Mouse (Mus musculus): Measurements from ENCODE around the gene Thsd7a. TPM values are rescaled to one million over a fixed set of nuclear protein-coding genes. Genes with fewer than 3 reads are reported as not detected.

Gene Thsd7a
- total and polyA plus RNA-seq, 3 experiments, result 0.30 TPM; not detected in 2

DNA sequence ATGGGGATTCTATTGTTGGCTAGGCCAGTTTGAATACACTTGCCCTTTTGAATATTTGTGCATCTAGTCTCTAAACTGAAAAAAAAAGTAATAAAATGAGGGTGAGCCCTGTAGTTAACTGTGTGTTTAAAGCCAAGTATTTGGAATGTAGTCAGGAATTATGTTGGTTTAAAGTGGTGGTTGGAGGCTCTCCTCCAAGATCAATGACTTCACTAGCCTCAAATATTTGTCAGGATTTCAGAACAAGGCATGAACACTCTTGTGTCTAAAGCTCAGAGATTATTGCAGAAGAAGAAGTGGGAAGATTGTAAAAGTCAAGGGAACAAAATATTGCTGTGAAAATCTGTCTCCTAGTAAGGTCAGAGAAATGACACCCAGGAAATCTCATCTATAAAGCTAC, 249.3 kb downstream of the Thsd7a start:
- H3K27me3 ChIP-seq (replicated peaks), result no peaks in the 10 kb centered on the region
- H3K79me2 ChIP-seq (replicated peaks; ENCODE audit: control insufficient read depth, extremely low read depth, insufficient read depth, poor library complexity, severe bottlenecking), result no peaks in the 10 kb centered on the region
- in situ Hi-C loops (cut with MboI; ENCODE audit: low pct_ligation_motif_present, low pct_unique_long_range_greater_than_20kb, low sequenced_read_pairs) (no loop called here), dilution Hi-C loops (cut with MboI; ENCODE audit: extremely low pct_ligation_motif_present, extremely low pct_unique_long_range_greater_than_20kb, low sequenced_read_pairs) (no loop called here)
- H3K36me3 ChIP-seq (replicated peaks in 1 of 2; ENCODE audit: control insufficient read depth in 1 of 2, insufficient read depth in 1 of 2, low read length in 1 of 2), result no peaks in the 10 kb centered on the region
- no peak for DNase-seq (ENCODE audit: extremely low read depth)
- no peaks in the 10 kb centered on the region for H3K4me1 ChIP-seq (ENCODE audit: control insufficient read depth in 1 of 2, insufficient read depth in 2 of 2)
- TF ChIP-seq UBTF (IDR thresholded peaks at IDR 0.05; ENCODE audit: low read depth, low read length) (no peak), RAD21 (IDR thresholded peaks at IDR 0.05; ENCODE audit: low read depth, low read length) (no peak), SIN3A (IDR thresholded peaks at IDR 0.05; ENCODE audit: low read length) (no peak), RCOR1 (conservative IDR thresholded peaks at IDR 0.05; ENCODE audit: low read depth, low read length) (no peak), ELF1 (IDR thresholded peaks at IDR 0.05; ENCODE audit: low read depth, low read length) (no peak), KAT2A (IDR thresholded peaks at IDR 0.05; ENCODE audit: insufficient replicate concordance, low read length) (no peak), NELFE (IDR thresholded peaks at IDR 0.05; ENCODE audit: low read depth, low read length) (no peak), IRF4 (IDR thresholded peaks at IDR 0.05; ENCODE audit: low read depth, low read length) (no peak), PAX5 (IDR thresholded peaks at IDR 0.05; ENCODE audit: low read length) (no peak), USF1 (IDR thresholded peaks at IDR 0.05; ENCODE audit: low read depth, low read length) (no peak), HCFC1 (IDR thresholded peaks at IDR 0.05; ENCODE audit: low read depth, low read length) (no peak), MAZ (IDR thresholded peaks at IDR 0.05; ENCODE audit: low read depth, low read length) (no peak), POLR2AphosphoS2 (IDR thresholded peaks at IDR 0.05; ENCODE audit: low read depth, low read length) (no peak), POLR2A (IDR thresholded peaks at IDR 0.05; ENCODE audit: low read depth, low read length) (no peak), ZNF384 (IDR thresholded peaks at IDR 0.05; ENCODE audit: low read depth, low read length) (no peak), MXI1 (IDR thresholded peaks at IDR 0.05; ENCODE audit: low read depth, low read length) (no peak), NRF1 (IDR thresholded peaks at IDR 0.05; ENCODE audit: low read depth, low read length) (no peak), MAX (IDR thresholded peaks at IDR 0.05; ENCODE audit: low read length) (no peak), MYC (IDR thresholded peaks at IDR 0.05; ENCODE audit: low read depth, low read length) (no peak)
- no peak overlapping the region for H3K4me3 ChIP-seq (replicated peaks in 1 of 3; ENCODE audit: low read depth in 2 of 3, low read length in 2 of 3, poor library complexity in 1 of 3)
- H3K9ac ChIP-seq (ENCODE audit: insufficient read depth, low read depth), result no peak overlapping the region
- no peaks in the 10 kb centered on the region for H3K9me3 ChIP-seq (replicated peaks; ENCODE audit: low read length)
- H3K4me2 ChIP-seq (ENCODE audit: insufficient read depth, low read depth, poor library complexity, severe bottlenecking), result no peak overlapping the region
- no peak overlapping the region for H3K27ac ChIP-seq (ENCODE audit: insufficient read depth, low read depth)

DNA sequence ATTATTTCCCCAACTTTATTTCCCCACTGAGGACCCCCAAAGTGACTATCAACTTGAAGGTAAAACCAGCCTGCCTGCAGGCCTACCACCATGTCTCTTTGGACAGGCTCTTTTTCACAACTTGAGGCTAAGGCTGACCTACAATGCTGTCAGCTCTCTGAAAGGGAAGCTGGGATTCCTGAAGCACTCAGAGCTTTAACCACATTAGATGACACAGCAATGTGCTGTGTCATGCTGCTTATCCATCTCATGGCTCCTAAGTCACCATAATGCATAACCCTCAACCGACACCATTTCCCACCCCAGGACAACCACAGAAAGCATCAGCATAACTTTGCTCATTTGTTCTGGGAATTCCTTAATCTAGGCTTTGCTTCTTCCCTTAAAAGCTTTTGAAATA, 255.6 kb downstream of the Thsd7a start:
- dilution Hi-C loops (cut with MboI; ENCODE audit: extremely low pct_ligation_motif_present, extremely low pct_unique_long_range_greater_than_20kb, low sequenced_read_pairs), result no loop called here

More for the DNA sequence above, 255.6 kb downstream of the Thsd7a start:
- H3K27ac ChIP-seq (ENCODE audit: insufficient read depth, low read depth), result no peak overlapping the region
- H3K79me2 ChIP-seq (replicated peaks; ENCODE audit: control insufficient read depth, extremely low read depth, insufficient read depth, poor library complexity, severe bottlenecking), result no peaks in the 10 kb centered on the region
- no peak for TF ChIP-seq KAT2A (IDR thresholded peaks at IDR 0.05; ENCODE audit: insufficient replicate concordance, low read length)
- no peak for TF ChIP-seq TCF12 (IDR thresholded peaks at IDR 0.05; ENCODE audit: low read depth, low read length)
- no peak for TF ChIP-seq ETS1 (conservative IDR thresholded peaks at IDR 0.05; ENCODE audit: low read depth, low read length)
- no peak for TF ChIP-seq RCOR1 (conservative IDR thresholded peaks at IDR 0.05; ENCODE audit: low read depth, low read length)
- TF ChIP-seq MAFK (IDR thresholded peaks at IDR 0.05; ENCODE audit: insufficient replicate concordance, low read length), result no peak
- no peak for TF ChIP-seq ZMIZ1 (IDR thresholded peaks at IDR 0.05; ENCODE audit: low read depth, low read length)
- TF ChIP-seq PAX5 (IDR thresholded peaks at IDR 0.05; ENCODE audit: low read length), result no peak
- no peak for TF ChIP-seq E2F4 (IDR thresholded peaks at IDR 0.05; ENCODE audit: insufficient replicate concordance, low read depth, low read length)
- no peak for TF ChIP-seq MAX (IDR thresholded peaks at IDR 0.05; ENCODE audit: low read length)
- TF ChIP-seq MXI1 (IDR thresholded peaks at IDR 0.05; ENCODE audit: low read depth, low read length), result no peak
- no peak for TF ChIP-seq ZNF384 (IDR thresholded peaks at IDR 0.05; ENCODE audit: low read depth, low read length)
- no peak for TF ChIP-seq CHD2 (IDR thresholded peaks at IDR 0.05; ENCODE audit: low read length)
- no peak for TF ChIP-seq IRF4 (IDR thresholded peaks at IDR 0.05; ENCODE audit: low read depth, low read length)
- no peak for TF ChIP-seq BHLHE40 (IDR thresholded peaks at IDR 0.05; ENCODE audit: low read depth, low read length)
- no peak for TF ChIP-seq SMC3 (IDR thresholded peaks at IDR 0.05; ENCODE audit: low read depth, low read length)
- no peak for TF ChIP-seq JUND (conservative IDR thresholded peaks at IDR 0.05; ENCODE audit: low read depth, low read length)
- peaks cover 0 to 3% of the 10 kb centered on the region in 2 experiments; a peak in 1 of 4 replicates for H3K4me1 ChIP-seq (ENCODE audit: control insufficient read depth in 1 of 2, insufficient read depth in 2 of 2)
- no peak for DNase-seq (ENCODE audit: extremely low read depth)
- in situ Hi-C loops (cut with MboI; ENCODE audit: low pct_ligation_motif_present, low pct_unique_long_range_greater_than_20kb, low sequenced_read_pairs), result no loop called here
- H3K36me3 ChIP-seq (replicated peaks in 1 of 2; ENCODE audit: control insufficient read depth in 1 of 2, insufficient read depth in 1 of 2, low read length in 1 of 2), result no peaks in the 10 kb centered on the region
- H3K9me3 ChIP-seq (replicated peaks; ENCODE audit: low read length), result no peaks in the 10 kb centered on the region
- H3K4me2 ChIP-seq (ENCODE audit: insufficient read depth, low read depth, poor library complexity, severe bottlenecking), result no peak overlapping the region
- H3K27me3 ChIP-seq (replicated peaks), result no peaks in the 10 kb centered on the region
- H3K4me3 ChIP-seq (replicated peaks in 1 of 3; ENCODE audit: low read depth in 2 of 3, low read length in 2 of 3, poor library complexity in 1 of 3), result no peak overlapping the region
- no peak overlapping the region for H3K9ac ChIP-seq (ENCODE audit: insufficient read depth, low read depth)
